Mouse (Mus musculus): ENCODE data around the gene Prss29.
A peak's percentile ranks its signal among the peaks of the same experiment; 100 is the strongest.

Prss29 gene

GRCm38 (mm10) chr17:25318354-25318753, at the start of gene Prss29:
Gene Prss29, plus strand, starts transcription at chr17:25318654.
- no peak for DNase-seq

GRCm38 (mm10) chr17:25270795-25271335, 47.6 kb upstream of the Prss29 start:
- DNase-seq = no peak

GRCm38 (mm10) chr17:25272326-25272725, 46.1 kb upstream of the Prss29 start:
- peak; percentile 47 for DNase-seq

- peak; percentile 89 for DNase-seq
Measured at GRCm38 (mm10) chr17:25272951-25273705, 45.3 kb upstream of the Prss29 start.

GRCm38 (mm10) chr17:25273706-25274501, 44.5 kb upstream of the Prss29 start:
- DNase-seq = peak; percentile 94

GRCm38 (mm10) chr17:25274571-25275346, 43.7 kb upstream of the Prss29 start, which contains the start of gene Ube2i:
Gene Ube2i, minus strand, starts transcription at chr17:25274622.
- DNase-seq = no peak

- no peak for DNase-seq
Measured at GRCm38 (mm10) chr17:25275833-25276232, 42.6 kb upstream of the Prss29 start.

GRCm38 (mm10) chr17:25282133-25282532, 36.3 kb upstream of the Prss29 start:
- peak; percentile 59 for DNase-seq

- DNase-seq = peak; percentile 81
Measured at GRCm38 (mm10) chr17:25285033-25285432, 33.4 kb upstream of the Prss29 start.

GRCm38 (mm10) chr17:25288842-25289241, 29.6 kb upstream of the Prss29 start:
- peak; percentile 74 for DNase-seq

- no peak for DNase-seq
Measured at GRCm38 (mm10) chr17:25290411-25290810, 28.0 kb upstream of the Prss29 start.

- DNase-seq = no peak
Measured at GRCm38 (mm10) chr17:25293495-25293894, 25.0 kb upstream of the Prss29 start.

- DNase-seq = no peak
Measured at GRCm38 (mm10) chr17:25294111-25294510, 24.3 kb upstream of the Prss29 start.

GRCm38 (mm10) chr17:25298094-25298493, 20.4 kb upstream of the Prss29 start, which contains the start of gene Prss34:
Gene Prss34, plus strand, starts transcription at chr17:25298394.
- no peak for DNase-seq

GRCm38 (mm10) chr17:25308346-25308745, 10.1 kb upstream of the Prss29 start, which contains the start of gene Prss28:
Gene Prss28, plus strand, starts transcription at chr17:25308646.
- DNase-seq = no peak

GRCm38 (mm10) chr17:25320819-25321218, 2.4 kb downstream of the Prss29 start:
- DNase-seq = no peak

GRCm38 (mm10) chr17:25322930-25323329, 4.5 kb downstream of the Prss29 start:
- no peak for DNase-seq

GRCm38 (mm10) chr17:25332321-25332720, 13.9 kb downstream of the Prss29 start:
- no peak for DNase-seq

- peak; percentile 83 for DNase-seq
Measured at GRCm38 (mm10) chr17:25333943-25334342, 15.5 kb downstream of the Prss29 start.

- DNase-seq = no peak
Measured at GRCm38 (mm10) chr17:25338218-25338617, 19.8 kb downstream of the Prss29 start.

GRCm38 (mm10) chr17:25340003-25340402, 21.5 kb downstream of the Prss29 start:
- DNase-seq = no peak

- no peak for DNase-seq
Measured at GRCm38 (mm10) chr17:25341490-25341889, 23.0 kb downstream of the Prss29 start.

- DNase-seq = no peak
Measured at GRCm38 (mm10) chr17:25345462-25345861, 27.0 kb downstream of the Prss29 start, which contains the start of gene Tpsab1. Gene Tpsab1, minus strand, starts transcription at chr17:25345562.

All from thymus, postnatal 4 days (tissue).